Mouse (Mus musculus): ENCODE results near the gene Elmo1. TPM values are rescaled to one million over a fixed set of nuclear protein-coding genes. Genes with fewer than 3 reads are reported as not detected.
A peak's percentile ranks its signal among the peaks of the same experiment; 100 is the strongest.

The Elmo1 gene
- polyA plus RNA-seq, 1 experiment from 2014 or later, result 16.8 TPM

- H3K9ac ChIP-seq (replicated peaks; ENCODE audit: low read length), result no peak overlapping the region
- H3K27ac ChIP-seq (ENCODE audit: low read length), result no peak overlapping the region
- no peaks in the 10 kb centered on the region for H3K4me1 ChIP-seq (ENCODE audit: insufficient read depth, low read length)
- no peak overlapping the region for H3K4me2 ChIP-seq (replicated peaks; ENCODE audit: low read depth, low read length)
- no peaks in the 10 kb centered on the region for H3K9me3 ChIP-seq (ENCODE audit: low read length)
- no peak overlapping the region for H3K4me3 ChIP-seq (ENCODE audit: low read length)
- no peaks in the 10 kb centered on the region for H3K27me3 ChIP-seq (ENCODE audit: insufficient read depth, low read length)
- no peak for ATAC-seq (ENCODE audit: low FRiP score, low TSS enrichment)
- no peaks in the 10 kb centered on the region for H3K36me3 ChIP-seq (ENCODE audit: insufficient read depth, low read length)
- 85% methylated on average over 11 of the region's 11 CpGs for WGBS
These were observed 225.7 kb downstream of the Elmo1 start for GRCm38 (mm10) chr13:20316139-20316538.

- Histone ChIP-seq H3K4me3 (ENCODE audit: low read length) (no peak overlapping the region), H3K9ac (replicated peaks; ENCODE audit: low read length) (no peak overlapping the region), H3K4me2 (replicated peaks; ENCODE audit: low read depth, low read length) (no peak overlapping the region), H3K36me3 (ENCODE audit: insufficient read depth, low read length) (no peaks in the 10 kb centered on the region), H3K9me3 (ENCODE audit: low read length) (no peaks in the 10 kb centered on the region), H3K4me1 (ENCODE audit: insufficient read depth, low read length) (no peaks in the 10 kb centered on the region), H3K27me3 (ENCODE audit: insufficient read depth, low read length) (no peaks in the 10 kb centered on the region), H3K27ac (ENCODE audit: low read length) (no peak overlapping the region)
- 90% methylated on average over 3 of the region's 3 CpGs for WGBS
- no peak for ATAC-seq (ENCODE audit: low FRiP score, low TSS enrichment)
These were observed 228.3 kb downstream of the Elmo1 start for GRCm38 (mm10) chr13:20318615-20319219.

- no peak for ATAC-seq (ENCODE audit: low FRiP score, low TSS enrichment)
- 85% methylated on average over 5 of the region's 5 CpGs for WGBS
- H3K4me1 ChIP-seq (ENCODE audit: insufficient read depth, low read length), result no peaks in the 10 kb centered on the region
These were observed 229.8 kb downstream of the Elmo1 start for GRCm38 (mm10) chr13:20320232-20320631.

GRCm38 (mm10) chr13:20323478-20323877, 233.1 kb downstream of the Elmo1 start:
- no peak overlapping the region for H3K27ac ChIP-seq (ENCODE audit: low read length)

More at GRCm38 (mm10) chr13:20320232-20320631, 229.8 kb downstream of the Elmo1 start:
- Histone ChIP-seq H3K36me3 (ENCODE audit: insufficient read depth, low read length) (no peaks in the 10 kb centered on the region), H3K4me3 (ENCODE audit: low read length) (no peak overlapping the region), H3K9me3 (ENCODE audit: low read length) (no peaks in the 10 kb centered on the region), H3K27ac (ENCODE audit: low read length) (no peak overlapping the region), H3K4me2 (replicated peaks; ENCODE audit: low read depth, low read length) (no peak overlapping the region), H3K27me3 (ENCODE audit: insufficient read depth, low read length) (no peaks in the 10 kb centered on the region), H3K9ac (replicated peaks; ENCODE audit: low read length) (no peak overlapping the region)

GRCm38 (mm10) chr13:20327064-20327463, 236.7 kb downstream of the Elmo1 start:
- no peak overlapping the region for H3K27ac ChIP-seq (ENCODE audit: low read length)
- no peak for ATAC-seq (ENCODE audit: low FRiP score, low TSS enrichment)
- no peaks in the 10 kb centered on the region for H3K9me3 ChIP-seq (ENCODE audit: low read length)
- H3K9ac ChIP-seq (replicated peaks; ENCODE audit: low read length), result no peak overlapping the region
- no peaks in the 10 kb centered on the region for H3K36me3 ChIP-seq (ENCODE audit: insufficient read depth, low read length)
- H3K4me1 ChIP-seq (ENCODE audit: insufficient read depth, low read length), result no peaks in the 10 kb centered on the region
- H3K4me2 ChIP-seq (replicated peaks; ENCODE audit: low read depth, low read length), result no peak overlapping the region
- H3K27me3 ChIP-seq (ENCODE audit: insufficient read depth, low read length), result no peaks in the 10 kb centered on the region
- WGBS, result 94% methylated on average over 4 of the region's 4 CpGs
- no peak overlapping the region for H3K4me3 ChIP-seq (ENCODE audit: low read length)

More at GRCm38 (mm10) chr13:20323478-20323877, 233.1 kb downstream of the Elmo1 start:
- H3K9ac ChIP-seq (replicated peaks; ENCODE audit: low read length), result no peak overlapping the region
- no peaks in the 10 kb centered on the region for H3K9me3 ChIP-seq (ENCODE audit: low read length)
- no peak overlapping the region for H3K4me2 ChIP-seq (replicated peaks; ENCODE audit: low read depth, low read length)
- 74% methylated on average over 4 of the region's 4 CpGs for WGBS
- no peaks in the 10 kb centered on the region for H3K27me3 ChIP-seq (ENCODE audit: insufficient read depth, low read length)
- H3K4me1 ChIP-seq (ENCODE audit: insufficient read depth, low read length), result no peaks in the 10 kb centered on the region
- no peaks in the 10 kb centered on the region for H3K36me3 ChIP-seq (ENCODE audit: insufficient read depth, low read length)
- H3K4me3 ChIP-seq (ENCODE audit: low read length), result no peak overlapping the region
- ATAC-seq (ENCODE audit: low FRiP score, low TSS enrichment), result no peak

- peak; percentile 57; the same call in 1 of the 2 replicates for ATAC-seq (ENCODE audit: low FRiP score, low TSS enrichment)
These were observed 237.6 kb downstream of the Elmo1 start for GRCm38 (mm10) chr13:20327975-20328374.

GRCm38 (mm10) chr13:20328672-20329071, 238.3 kb downstream of the Elmo1 start:
- Histone ChIP-seq H3K4me1 (ENCODE audit: insufficient read depth, low read length) (no peaks in the 10 kb centered on the region), H3K9me3 (ENCODE audit: low read length) (no peaks in the 10 kb centered on the region), H3K4me2 (replicated peaks; ENCODE audit: low read depth, low read length) (no peak overlapping the region), H3K36me3 (ENCODE audit: insufficient read depth, low read length) (no peaks in the 10 kb centered on the region), H3K4me3 (ENCODE audit: low read length) (no peak overlapping the region), H3K9ac (replicated peaks; ENCODE audit: low read length) (no peak overlapping the region), H3K27me3 (ENCODE audit: insufficient read depth, low read length) (no peaks in the 10 kb centered on the region), H3K27ac (ENCODE audit: low read length) (no peak overlapping the region)
- no peak for ATAC-seq (ENCODE audit: low FRiP score, low TSS enrichment)
- WGBS, result 90% methylated on average over 1 of the region's 1 CpGs

More at GRCm38 (mm10) chr13:20327975-20328374, 237.6 kb downstream of the Elmo1 start:
- no peak overlapping the region for H3K9ac ChIP-seq (replicated peaks; ENCODE audit: low read length)
- H3K4me2 ChIP-seq (replicated peaks; ENCODE audit: low read depth, low read length), result no peak overlapping the region
- H3K4me3 ChIP-seq (ENCODE audit: low read length), result no peak overlapping the region
- no peaks in the 10 kb centered on the region for H3K4me1 ChIP-seq (ENCODE audit: insufficient read depth, low read length)
- H3K9me3 ChIP-seq (ENCODE audit: low read length), result no peaks in the 10 kb centered on the region
- WGBS, result 40% methylated on average over 3 of the region's 3 CpGs
- H3K27ac ChIP-seq (ENCODE audit: low read length), result no peak overlapping the region
- no peaks in the 10 kb centered on the region for H3K27me3 ChIP-seq (ENCODE audit: insufficient read depth, low read length)
- H3K36me3 ChIP-seq (ENCODE audit: insufficient read depth, low read length), result no peaks in the 10 kb centered on the region

- no peak for ATAC-seq (ENCODE audit: low FRiP score, low TSS enrichment)
- Histone ChIP-seq H3K36me3 (ENCODE audit: insufficient read depth, low read length) (no peaks in the 10 kb centered on the region), H3K4me1 (ENCODE audit: insufficient read depth, low read length) (no peaks in the 10 kb centered on the region), H3K9me3 (ENCODE audit: low read length) (no peaks in the 10 kb centered on the region), H3K27ac (ENCODE audit: low read length) (no peak overlapping the region), H3K4me3 (ENCODE audit: low read length) (no peak overlapping the region), H3K27me3 (ENCODE audit: insufficient read depth, low read length) (no peaks in the 10 kb centered on the region), H3K9ac (replicated peaks; ENCODE audit: low read length) (no peak overlapping the region), H3K4me2 (replicated peaks; ENCODE audit: low read depth, low read length) (no peak overlapping the region)
- 84% methylated on average over 7 of the region's 7 CpGs for WGBS
These were observed 240.6 kb downstream of the Elmo1 start for GRCm38 (mm10) chr13:20330954-20331353.

GRCm38 (mm10) chr13:20335051-20335888, 244.9 kb downstream of the Elmo1 start:
- Histone ChIP-seq H3K4me1 (ENCODE audit: insufficient read depth, low read length) (no peaks in the 10 kb centered on the region), H3K36me3 (ENCODE audit: insufficient read depth, low read length) (no peaks in the 10 kb centered on the region), H3K9ac (replicated peaks; ENCODE audit: low read length) (no peak overlapping the region), H3K27ac (ENCODE audit: low read length) (no peak overlapping the region), H3K4me3 (ENCODE audit: low read length) (no peak overlapping the region), H3K4me2 (replicated peaks; ENCODE audit: low read depth, low read length) (no peak overlapping the region), H3K27me3 (ENCODE audit: insufficient read depth, low read length) (no peaks in the 10 kb centered on the region), H3K9me3 (ENCODE audit: low read length) (no peaks in the 10 kb centered on the region)
- ATAC-seq (ENCODE audit: low FRiP score, low TSS enrichment), result no peak
- WGBS, result 84% methylated on average over 4 of the region's 4 CpGs

All from kidney, embryonic 16.5 days (tissue).